Mouse (Mus musculus) heart, embryonic 12.5 days (tissue): Measurements from ENCODE around the gene Cd2. TPM values are rescaled to one million over a fixed set of nuclear protein-coding genes. Genes with fewer than 3 reads are reported as not detected.

Experiments
- ATAC-seq: fragments of 200-750 bp; cut with Nextera tagmentation; 2 replicates; pipeline ENCODE4 v1.8.0; 2017; ENCODE audit warnings: moderate TSS enrichment, moderate library complexity; ENCODE audit not compliant: insufficient number of reproducible peaks, low FRiP score
- H3K27ac ChIP-seq: fragments of 300-500 bp; sonication (generic); 2 replicates; pipeline ENCODE4 v1.5.1; 2016; ENCODE audit warnings: mild to moderate bottlenecking, moderate library complexity; ENCODE audit not compliant: poor library complexity, severe bottlenecking
- H3K27me3 ChIP-seq: fragments of 300-500 bp; sonication (generic); replicated peaks from 2 replicates; pipeline ENCODE4 v1.6.1; 2016; ENCODE audit warnings: mild to moderate bottlenecking, moderate library complexity
- H3K36me3 ChIP-seq: fragments of 300-500 bp; sonication (generic); 2 replicates; pipeline ENCODE4 v1.6.1; 2016; ENCODE audit warnings: mild to moderate bottlenecking, moderate library complexity
- H3K4me1 ChIP-seq: fragments of 300-500 bp; sonication (generic); replicated peaks from 2 replicates; pipeline ENCODE4 v1.6.1; 2016; ENCODE audit warnings: mild to moderate bottlenecking
- H3K4me2 ChIP-seq: fragments of 300-500 bp; sonication (generic); 2 replicates; pipeline ENCODE4 v1.6.1; 2016; ENCODE audit warnings: mild to moderate bottlenecking, moderate library complexity
- H3K4me3 ChIP-seq: fragments of 300-500 bp; sonication (generic); 2 replicates; pipeline ENCODE4 v1.5.1; 2016; ENCODE audit warnings: mild to moderate bottlenecking
- H3K9ac ChIP-seq: fragments of 300-500 bp; sonication (generic); 2 replicates; pipeline ENCODE4 v1.6.1; 2016; ENCODE audit warnings: mild to moderate bottlenecking, moderate library complexity
- H3K9me3 ChIP-seq: fragments of 300-500 bp; sonication (generic); replicated peaks from 2 replicates; pipeline ENCODE4 v1.6.1; 2016; ENCODE audit warnings: mild to moderate bottlenecking, moderate library complexity
- WGBS: fragments of 180-500 bp; shearing (Covaris S2); methylation state at CpG from one replicate; pipeline ENCODE4 v1.1.7; 2016; 5-methylcytosine and 5-hydroxymethylcytosine counted together
- polyA plus RNA-seq: library from polyadenylated mRNA; unstranded; fragments of >200 nt; fragmentation: Nextera tagmentation; extraction: Ambion mirVana; gene quantifications from 2 replicates; pipeline ENCODE4 v1.2.1, GENCODE M21; 2016

The Cd2 gene
- polyA plus RNA-seq, 1 experiment from 2014 or later = not detected

DNA sequence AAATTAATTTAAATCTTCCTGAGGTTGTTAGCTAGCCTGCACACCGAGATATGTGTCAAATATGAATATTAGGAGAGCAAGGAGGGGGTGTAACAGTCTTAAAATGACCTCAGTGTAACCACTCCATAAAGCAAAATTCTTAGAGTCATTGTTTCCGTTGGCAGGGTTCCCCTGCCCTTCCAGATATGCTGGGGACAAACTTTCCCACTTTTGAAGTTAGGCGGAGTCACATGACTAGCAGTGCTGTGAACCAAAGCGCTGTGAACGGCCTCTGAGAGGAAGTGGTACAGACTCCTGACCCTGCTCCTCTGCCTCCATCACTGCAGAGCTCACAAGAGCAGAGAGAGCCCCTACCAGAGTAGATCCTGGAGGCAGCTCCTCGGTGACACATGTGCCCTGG, 49.0 kb downstream of the Cd2 start:
- Histone ChIP-seq H3K4me3 (no peak overlapping the region), H3K27me3 (no peaks in the 10 kb centered on the region), H3K9ac (no peak overlapping the region), H3K27ac (no peak overlapping the region), H3K4me2 (no peak overlapping the region), H3K9me3 (no peaks in the 10 kb centered on the region), H3K36me3 (no peaks in the 10 kb centered on the region), H3K4me1 (no peaks in the 10 kb centered on the region)
- 78% methylated on average over 6 of the region's 6 CpGs for WGBS
- ATAC-seq = no peak

DNA sequence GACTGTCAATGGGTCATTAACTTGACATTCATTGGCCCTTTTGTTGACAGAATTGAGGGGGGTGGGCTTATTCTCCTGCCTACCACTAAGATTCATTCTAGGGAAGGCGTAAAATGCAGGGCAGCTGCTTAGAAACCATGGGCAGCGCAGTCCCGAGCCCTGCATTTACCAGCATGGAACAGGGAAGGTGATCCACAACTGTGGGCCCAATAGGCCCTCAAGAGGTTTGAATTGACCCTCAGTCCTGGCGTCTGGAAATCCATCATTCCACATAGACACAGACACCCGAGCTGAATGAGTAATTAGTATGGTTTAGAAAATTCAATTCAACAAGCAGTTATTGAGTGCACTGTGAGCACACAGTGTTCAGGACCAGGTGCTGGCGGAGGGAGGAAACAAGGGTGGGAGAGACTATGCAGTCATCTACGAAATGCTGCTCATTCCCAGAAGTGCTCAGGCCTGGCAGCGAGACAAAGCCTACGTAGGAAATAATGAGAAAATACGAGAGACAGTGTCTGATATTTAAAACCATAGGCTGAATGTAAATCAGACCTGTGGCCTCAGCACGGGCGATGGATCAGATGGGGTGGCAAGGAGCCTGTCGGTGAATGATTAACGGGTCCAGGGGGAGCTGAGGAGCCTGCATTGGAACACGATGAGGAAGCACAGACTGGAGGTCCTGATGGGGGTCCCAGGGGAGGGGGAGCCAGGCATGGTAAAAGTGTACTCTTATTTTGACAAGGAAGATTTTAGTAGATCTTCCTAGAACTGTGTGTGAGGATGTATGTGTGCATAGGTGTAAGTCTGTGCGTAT, 50.5 kb downstream of the Cd2 start:
- Histone ChIP-seq H3K27ac (no peak overlapping the region), H3K36me3 (no peaks in the 10 kb centered on the region), H3K9me3 (no peaks in the 10 kb centered on the region), H3K9ac (no peak overlapping the region), H3K4me3 (no peak overlapping the region), H3K27me3 (no peaks in the 10 kb centered on the region), H3K4me1 (no peaks in the 10 kb centered on the region), H3K4me2 (no peak overlapping the region)
- ATAC-seq = no peak
- WGBS = 68% methylated on average over 16 of the region's 16 CpGs

DNA sequence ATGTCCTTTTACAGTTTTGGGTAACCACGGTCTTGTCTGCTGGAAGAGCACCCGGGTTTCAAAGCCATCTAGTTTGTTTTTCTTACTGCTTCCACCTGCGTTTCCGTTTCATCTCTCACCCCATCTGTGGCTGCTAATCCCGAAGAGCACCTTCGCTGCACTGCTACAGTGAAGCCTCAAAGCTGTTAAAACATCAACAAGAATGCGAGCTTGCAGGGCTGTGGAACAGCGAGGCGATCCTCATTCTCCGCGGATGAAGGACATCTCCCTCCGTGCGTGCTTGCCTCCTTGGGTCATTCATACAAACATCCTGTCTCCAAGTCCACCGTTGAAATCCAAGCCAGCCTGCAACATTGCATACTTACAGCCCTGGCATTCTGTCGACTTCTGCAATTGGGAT, 51.5 kb downstream of the Cd2 start:
- no peak for ATAC-seq
- Histone ChIP-seq H3K27ac (no peak overlapping the region), H3K36me3 (no peaks in the 10 kb centered on the region), H3K27me3 (no peaks in the 10 kb centered on the region), H3K4me2 (no peak overlapping the region), H3K9me3 (no peaks in the 10 kb centered on the region), H3K4me3 (no peak overlapping the region), H3K4me1 (no peaks in the 10 kb centered on the region), H3K9ac (no peak overlapping the region)
- 44% methylated on average over 15 of the region's 15 CpGs for WGBS

DNA sequence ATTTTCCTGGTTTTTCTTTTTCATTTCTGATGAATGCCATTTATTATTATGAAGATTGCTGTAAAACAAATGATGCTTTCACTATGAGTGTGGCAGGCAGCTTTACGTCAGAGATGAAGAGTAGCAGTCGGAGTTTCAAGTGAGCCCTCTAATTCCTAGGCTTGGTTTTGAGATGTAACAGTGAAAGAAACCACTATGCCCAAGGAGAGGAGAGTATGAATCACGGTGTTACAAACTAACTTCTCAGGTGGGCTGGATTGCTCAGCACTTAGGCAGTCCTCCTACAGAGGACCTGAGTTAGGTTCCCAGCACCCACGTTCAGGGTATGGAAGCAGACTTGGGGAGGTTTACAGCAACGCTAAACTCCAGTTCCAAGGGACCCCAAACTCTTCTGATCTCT, 52.4 kb downstream of the Cd2 start:
- Histone ChIP-seq H3K27ac (no peak overlapping the region), H3K4me2 (no peak overlapping the region), H3K9me3 (no peaks in the 10 kb centered on the region), H3K36me3 (no peaks in the 10 kb centered on the region), H3K4me1 (no peaks in the 10 kb centered on the region), H3K9ac (no peak overlapping the region), H3K27me3 (no peaks in the 10 kb centered on the region), H3K4me3 (no peak overlapping the region)
- 89% methylated on average over 5 of the region's 5 CpGs for WGBS
- no peak for ATAC-seq

DNA sequence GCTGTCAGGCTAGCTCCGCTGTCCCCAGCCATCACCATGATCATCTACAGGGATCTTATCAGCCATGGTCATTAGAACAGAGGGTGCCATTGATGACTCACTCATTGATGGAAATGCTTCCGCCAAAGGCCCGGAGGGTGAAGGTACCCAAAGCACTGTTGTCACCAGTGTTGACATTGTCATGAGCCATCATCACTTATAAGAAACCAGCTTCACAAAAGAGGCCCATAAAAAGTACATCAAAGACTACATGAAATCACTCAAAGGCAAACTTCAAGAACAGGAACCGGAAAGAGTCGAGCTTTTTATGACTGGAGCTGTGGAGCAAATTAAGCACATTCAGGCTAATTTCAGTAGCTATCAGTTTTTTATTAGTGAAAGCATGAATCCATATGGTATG, 54.3 kb downstream of the Cd2 start:
- no peaks in the 10 kb centered on the region for H3K27me3 ChIP-seq
- no peaks in the 10 kb centered on the region for H3K9me3 ChIP-seq
- H3K36me3 ChIP-seq = no peaks in the 10 kb centered on the region
- no peaks in the 10 kb centered on the region for H3K4me1 ChIP-seq
- H3K27ac ChIP-seq = no peak overlapping the region
- H3K4me2 ChIP-seq = no peak overlapping the region
- no peak for ATAC-seq
- no peak overlapping the region for H3K9ac ChIP-seq
- WGBS = 85% methylated on average over 5 of the region's 5 CpGs
- no peak overlapping the region for H3K4me3 ChIP-seq

DNA sequence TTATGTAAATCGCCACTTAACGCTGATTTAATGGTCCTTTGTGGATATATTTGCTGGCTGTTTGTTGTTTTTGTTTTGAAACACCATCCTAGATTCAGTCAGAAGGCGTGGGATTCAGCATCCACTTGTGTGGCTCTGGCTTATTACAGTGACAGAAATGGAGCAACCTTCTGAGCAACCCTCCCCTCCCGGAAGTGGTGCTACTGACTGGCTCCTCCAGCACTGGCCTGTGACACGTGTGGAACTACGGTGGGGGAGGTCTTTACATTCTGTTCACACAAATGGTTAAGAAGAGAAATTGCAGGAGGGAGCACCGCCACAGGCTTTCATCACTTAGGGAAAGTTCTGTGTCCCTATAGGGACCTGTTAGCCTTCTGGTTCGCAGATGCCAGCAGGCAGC, 55.2 kb downstream of the Cd2 start:
- H3K27me3 ChIP-seq = no peaks in the 10 kb centered on the region
- no peak overlapping the region for H3K9ac ChIP-seq
- no peaks in the 10 kb centered on the region for H3K36me3 ChIP-seq
- no peak overlapping the region for H3K4me2 ChIP-seq
- no peak overlapping the region for H3K27ac ChIP-seq
- no peaks in the 10 kb centered on the region for H3K4me1 ChIP-seq
- WGBS = 37% methylated on average over 8 of the region's 8 CpGs
- no peak overlapping the region for H3K4me3 ChIP-seq
- H3K9me3 ChIP-seq = no peaks in the 10 kb centered on the region
- no peak for ATAC-seq

DNA sequence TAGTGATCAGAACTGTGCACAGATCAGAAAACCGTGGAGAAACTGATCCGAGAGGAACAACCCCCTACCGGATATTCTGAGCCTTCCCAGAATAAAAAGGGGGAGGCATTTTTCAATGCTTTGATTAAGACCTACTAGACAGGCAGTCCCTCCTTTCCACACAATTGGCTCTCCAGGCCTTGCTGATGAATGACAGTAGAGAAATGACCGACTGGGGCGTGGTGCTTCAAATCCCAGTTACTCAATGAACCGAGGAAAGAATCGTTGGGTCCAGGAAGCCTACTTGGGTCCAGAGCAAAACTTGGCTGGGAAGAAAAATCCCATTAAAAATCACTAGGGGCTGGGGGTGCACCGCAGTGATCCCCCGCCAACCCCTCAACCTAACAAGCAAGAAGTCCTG, 57.5 kb downstream of the Cd2 start:
- Histone ChIP-seq H3K36me3 (no peaks in the 10 kb centered on the region), H3K4me1 (no peaks in the 10 kb centered on the region), H3K4me2 (no peak overlapping the region), H3K9me3 (no peaks in the 10 kb centered on the region), H3K27me3 (no peaks in the 10 kb centered on the region), H3K9ac (no peak overlapping the region), H3K4me3 (no peak overlapping the region), H3K27ac (no peak overlapping the region)
- no peak for ATAC-seq
- WGBS = 78% methylated on average over 9 of the region's 9 CpGs

DNA sequence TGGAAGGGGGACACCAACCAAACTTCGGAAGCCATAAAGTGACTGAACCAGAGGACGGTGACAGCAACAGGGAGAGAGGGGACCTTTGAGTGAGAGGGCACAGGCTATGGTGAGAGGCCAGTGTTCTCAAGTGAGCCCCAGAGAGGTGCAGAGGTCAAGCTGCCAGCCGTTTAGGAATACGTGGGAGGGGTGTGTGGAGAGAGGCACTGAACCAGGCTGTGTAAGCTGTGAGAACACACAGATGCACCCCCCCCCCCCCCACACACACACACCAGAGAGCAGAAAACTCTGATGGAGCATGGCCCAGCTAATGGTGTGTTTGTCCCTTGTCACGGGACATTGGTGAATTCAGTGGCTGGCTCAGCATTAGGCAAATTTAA, 58.2 kb downstream of the Cd2 start:
- no peaks in the 10 kb centered on the region for H3K9me3 ChIP-seq
- no peak overlapping the region for H3K4me2 ChIP-seq
- no peak overlapping the region for H3K4me3 ChIP-seq
- no peaks in the 10 kb centered on the region for H3K4me1 ChIP-seq
- H3K36me3 ChIP-seq = no peaks in the 10 kb centered on the region
- H3K27me3 ChIP-seq = no peaks in the 10 kb centered on the region
- WGBS = 59% methylated on average over 5 of the region's 5 CpGs
- H3K27ac ChIP-seq = no peak overlapping the region
- H3K9ac ChIP-seq = no peak overlapping the region
- no peak for ATAC-seq

DNA sequence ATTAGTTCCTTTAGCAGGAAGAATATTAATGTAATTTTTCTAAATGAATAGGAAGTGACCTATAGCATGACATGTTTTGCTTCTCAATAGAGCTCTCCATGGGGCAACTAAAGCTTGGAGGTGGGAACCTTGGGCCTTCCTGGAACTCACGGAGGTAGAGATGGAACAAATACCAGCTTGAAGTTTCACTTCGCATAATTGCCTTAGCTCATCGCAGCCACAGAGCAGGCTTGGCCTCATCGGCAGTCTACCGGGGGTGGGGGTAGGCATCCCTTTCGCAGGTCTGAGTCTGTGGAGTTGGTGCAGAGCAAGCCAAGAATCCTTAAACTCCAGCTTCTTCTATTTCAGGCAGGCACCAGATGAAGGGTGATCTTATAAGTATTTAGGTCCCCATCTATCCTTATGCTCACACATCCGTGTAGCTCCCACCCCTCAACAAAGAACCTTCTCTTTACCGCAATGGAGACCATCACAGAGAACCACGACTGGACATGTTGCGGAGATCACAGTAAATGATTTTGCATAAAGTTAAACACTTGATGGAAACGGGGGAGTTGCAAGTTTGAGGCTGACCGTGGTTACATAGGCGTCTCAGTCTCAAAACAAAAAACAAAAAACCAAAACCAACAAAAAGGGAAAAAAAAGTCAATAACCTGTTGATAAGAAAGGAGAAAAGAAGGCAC, 58.7 kb downstream of the Cd2 start:
- Histone ChIP-seq H3K4me2 (no peak overlapping the region), H3K27ac (no peak overlapping the region), H3K27me3 (no peaks in the 10 kb centered on the region), H3K36me3 (no peaks in the 10 kb centered on the region), H3K9me3 (no peaks in the 10 kb centered on the region), H3K4me3 (no peak overlapping the region), H3K4me1 (no peaks in the 10 kb centered on the region), H3K9ac (no peak overlapping the region)
- no peak for ATAC-seq
- WGBS = 77% methylated on average over 13 of the region's 13 CpGs

DNA sequence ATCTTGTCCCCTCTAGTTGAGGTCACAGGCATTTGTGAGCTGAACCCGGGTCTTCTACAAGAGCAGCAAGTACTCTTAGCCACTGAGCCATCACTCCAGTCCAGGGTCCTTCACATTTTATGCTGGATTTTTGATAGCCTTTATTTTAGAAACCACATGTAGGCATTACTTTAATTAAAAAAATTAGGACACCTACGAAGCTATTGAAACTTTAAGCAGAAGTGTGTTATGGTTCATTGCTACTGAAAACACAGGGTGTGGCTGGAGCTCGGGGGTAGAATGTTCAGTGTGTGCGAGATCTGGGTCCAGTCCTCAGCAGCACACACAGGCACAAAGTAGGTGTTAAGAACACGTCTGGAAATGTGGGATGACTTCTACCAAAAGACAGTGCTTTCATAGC, 59.7 kb downstream of the Cd2 start:
- Histone ChIP-seq H3K27me3 (no peaks in the 10 kb centered on the region), H3K4me1 (no peaks in the 10 kb centered on the region), H3K36me3 (no peaks in the 10 kb centered on the region), H3K9ac (no peak overlapping the region), H3K4me2 (no peak overlapping the region), H3K4me3 (no peak overlapping the region), H3K27ac (no peak overlapping the region), H3K9me3 (no peaks in the 10 kb centered on the region)
- WGBS = 73% methylated on average over 5 of the region's 5 CpGs
- no peak for ATAC-seq
